Mouse (Mus musculus): ENCODE data around the gene Idh2.
"Not testable (repeated sequence)": the region's sequence is repeated elsewhere in the genome, so short reads cannot be mapped to it uniquely, and the experiment has no call there.

Gene Idh2

GRCm38 (mm10) chr7:80060012-80060778 is 55.0 kb downstream of the Idh2 start:
- no peak for DNase-seq (ENCODE audit: low read depth)

- DNase-seq (ENCODE audit: low read depth) = no peak
Measured at GRCm38 (mm10) chr7:80059064-80059838, 55.9 kb downstream of the Idh2 start.

GRCm38 (mm10) chr7:80058405-80059063 is 56.7 kb downstream of the Idh2 start:
- no peak for DNase-seq (ENCODE audit: low read depth)

GRCm38 (mm10) chr7:80057781-80058180 is 57.4 kb downstream of the Idh2 start:
- DNase-seq (ENCODE audit: low read depth) = no peak

GRCm38 (mm10) chr7:80057002-80057691 is 58.0 kb downstream of the Idh2 start:
- no peak for DNase-seq (ENCODE audit: low read depth)

- no peak for DNase-seq (ENCODE audit: low read depth)
Measured at GRCm38 (mm10) chr7:80055781-80056180, 59.4 kb downstream of the Idh2 start.

- DNase-seq (ENCODE audit: low read depth) = no peak
Measured at GRCm38 (mm10) chr7:80053147-80053546, 62.0 kb downstream of the Idh2 start.

- no peak for DNase-seq (ENCODE audit: low read depth)
Measured at GRCm38 (mm10) chr7:80052261-80052660, 62.9 kb downstream of the Idh2 start.

- no peak for DNase-seq (ENCODE audit: low read depth)
Measured at GRCm38 (mm10) chr7:80051835-80052234, 63.4 kb downstream of the Idh2 start.

GRCm38 (mm10) chr7:80050382-80050781 is 64.8 kb downstream of the Idh2 start:
- not testable (repeated sequence) for DNase-seq (ENCODE audit: low read depth)

- no peak for DNase-seq (ENCODE audit: low read depth)
Measured at GRCm38 (mm10) chr7:80049746-80050145, 65.4 kb downstream of the Idh2 start.

GRCm38 (mm10) chr7:80047041-80047440 is 68.2 kb downstream of the Idh2 start:
- no peak for DNase-seq (ENCODE audit: low read depth)

All from c-Kit-positive CD71-positive TER-119-negative erythroid progenitor cells, embryonic 14.5 days (primary cell).